Mouse (Mus musculus) gastrocnemius, postnatal 10 days (tissue): ENCODE results near the gene 9430097D07Rik. TPM values are rescaled to one million over a fixed set of nuclear protein-coding genes. Genes with fewer than 3 reads are reported as not detected.

Experiments
- DNase-seq: peaks from one replicate; pipeline ENCODE4 v3.0.0; 2021; ENCODE audit warnings: mixed read lengths
- total RNA-seq, 2 experiments: library from RNA; stranded (reverse); gene quantifications; 2 replicates each; pipeline ENCODE4 v1.2.3; 2021

9430097D07Rik gene
- total RNA-seq, 2 experiments from 2014 or later: not detected

GRCm38 (mm10) chr2:32597248-32597647 is 21.8 kb upstream of the 9430097D07Rik start:
- DNase-seq: no peak

- peak; percentile 58 for DNase-seq
Observed at GRCm38 (mm10) chr2:32596725-32597124, 21.2 kb upstream of the 9430097D07Rik start.

GRCm38 (mm10) chr2:32591249-32591648 is 15.8 kb upstream of the 9430097D07Rik start:
- no peak for DNase-seq

- peak; percentile 41 for DNase-seq
Observed at GRCm38 (mm10) chr2:32590224-32590623, 14.7 kb upstream of the 9430097D07Rik start.

- peak; percentile 42 for DNase-seq
Observed at GRCm38 (mm10) chr2:32589213-32589795, 13.8 kb upstream of the 9430097D07Rik start.

GRCm38 (mm10) chr2:32587731-32588321 is 12.3 kb upstream of the 9430097D07Rik start:
- DNase-seq: peak; percentile 31

GRCm38 (mm10) chr2:32586871-32587351 is 11.4 kb upstream of the 9430097D07Rik start, which contains the start of gene St6galnac4:
Gene St6galnac4, plus strand, starts transcription at chr2:32587095.
- peak; percentile 94 for DNase-seq

GRCm38 (mm10) chr2:32585149-32585714 is 9.7 kb upstream of the 9430097D07Rik start:
- DNase-seq: no peak

GRCm38 (mm10) chr2:32582830-32583799 is 7.6 kb upstream of the 9430097D07Rik start:
- peak; percentile 67 for DNase-seq

- no peak for DNase-seq
Observed at GRCm38 (mm10) chr2:32581450-32582095, 6.1 kb upstream of the 9430097D07Rik start.

DNA sequence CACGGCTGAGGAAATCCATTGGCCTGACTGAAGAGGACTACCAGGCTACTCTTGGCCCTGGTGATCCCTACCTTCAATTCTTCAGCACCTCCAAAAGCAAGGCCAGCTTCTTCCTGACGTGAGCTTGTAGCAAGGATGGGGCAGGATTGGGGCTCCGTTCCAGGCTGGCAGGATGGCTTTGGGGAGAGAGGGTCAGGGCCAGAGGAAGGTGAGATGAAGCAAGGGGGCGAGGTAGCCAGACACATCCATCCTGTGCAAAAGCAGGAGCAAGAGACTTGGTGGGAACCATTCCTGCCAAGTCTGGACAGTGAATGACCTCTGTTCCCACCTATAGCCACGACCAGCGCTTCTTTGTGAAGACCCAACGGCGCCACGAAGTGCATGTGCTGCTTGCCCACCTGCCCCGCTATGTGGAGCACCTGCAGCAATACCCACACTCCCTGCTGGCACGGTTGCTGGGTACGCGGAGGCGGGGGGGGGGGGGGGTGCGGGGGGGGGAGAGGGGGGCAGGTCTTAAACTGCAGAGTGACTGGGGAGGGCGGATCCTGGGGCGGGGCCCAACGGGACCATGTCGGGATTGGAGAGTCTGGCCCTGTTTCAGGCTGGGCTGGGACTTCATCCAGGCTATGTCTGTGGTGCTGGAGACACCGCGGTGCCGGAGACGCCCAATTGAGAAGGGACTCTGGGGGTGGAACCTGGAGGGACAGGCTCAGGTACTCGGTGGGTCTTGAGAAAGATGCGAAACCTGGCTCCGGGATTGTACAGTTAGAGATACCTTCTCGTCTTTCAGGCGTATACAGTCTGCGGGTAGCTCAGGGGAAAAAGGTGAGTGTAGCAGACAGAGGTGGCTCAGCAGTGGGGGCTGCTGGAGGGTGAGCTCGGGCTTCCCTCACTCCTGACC is 2.9 kb upstream of the 9430097D07Rik start:
- peak; percentile 48 for DNase-seq

DNA sequence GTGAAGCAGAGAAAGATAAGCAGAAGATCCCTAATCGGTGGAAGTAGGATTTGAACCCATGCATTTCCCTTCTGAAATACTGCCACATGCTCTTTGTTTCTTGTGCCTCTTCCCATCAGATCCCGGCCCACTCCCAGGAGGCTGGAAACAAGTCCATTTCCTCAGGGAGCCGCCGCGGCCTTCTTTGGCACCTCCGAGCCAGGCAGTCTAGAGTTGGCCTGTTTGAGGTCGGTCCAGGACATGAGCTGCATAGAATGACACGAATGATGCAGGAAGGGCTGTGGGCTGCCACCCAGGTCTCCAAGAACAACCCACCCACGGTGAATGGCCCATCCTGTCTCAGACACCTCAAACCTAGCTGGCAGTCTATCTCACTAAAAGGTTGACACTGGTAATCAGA is 1.0 kb upstream of the 9430097D07Rik start:
- no peak for DNase-seq

DNA sequence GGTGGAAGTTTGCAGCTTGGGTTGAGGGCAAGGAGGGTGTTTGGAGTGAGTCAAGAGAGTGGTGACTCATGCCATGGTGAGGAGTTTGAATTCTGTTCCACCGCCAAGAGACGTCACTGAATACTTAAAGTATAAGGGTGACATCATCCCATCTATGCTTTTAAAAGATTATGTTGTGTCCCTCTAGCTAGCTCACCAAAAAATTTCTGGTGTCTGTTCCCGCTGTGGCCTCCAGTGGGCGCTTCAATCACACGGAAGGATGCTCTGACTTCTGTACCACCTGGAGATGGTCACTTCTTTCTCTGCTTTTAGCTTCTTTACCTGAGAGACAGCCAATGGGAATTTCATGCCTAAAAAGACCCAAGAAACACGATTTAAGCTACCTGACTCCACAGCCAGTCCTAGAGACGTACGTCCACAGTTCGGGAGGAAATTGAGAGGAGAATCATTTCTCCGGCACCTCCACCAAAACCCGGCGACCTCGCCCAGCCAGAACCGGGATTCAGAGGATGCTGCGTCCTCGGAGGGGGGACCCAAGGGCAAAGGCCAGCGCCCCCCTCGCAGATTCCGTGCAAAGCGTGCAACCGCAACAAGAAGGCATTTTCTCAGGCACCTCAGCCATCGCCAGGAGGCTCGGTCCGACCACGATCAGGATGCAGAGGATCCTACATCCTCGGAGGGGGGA is 441 bp downstream of the 9430097D07Rik start:
- peak; percentile 38 for DNase-seq

- no peak for DNase-seq
Observed at GRCm38 (mm10) chr2:32574497-32574896, 987 bp downstream of the 9430097D07Rik start, which contains the start of gene Pip5kl1. Gene Pip5kl1, plus strand, starts transcription at chr2:32574797.

GRCm38 (mm10) chr2:32572196-32572595 is 3.3 kb downstream of the 9430097D07Rik start:
- no peak for DNase-seq

- DNase-seq: peak; percentile 86
Observed at GRCm38 (mm10) chr2:32570698-32571494, 4.6 kb downstream of the 9430097D07Rik start, which contains the start of gene Dpm2. Gene Dpm2, plus strand, starts transcription at chr2:32570858.

DNA sequence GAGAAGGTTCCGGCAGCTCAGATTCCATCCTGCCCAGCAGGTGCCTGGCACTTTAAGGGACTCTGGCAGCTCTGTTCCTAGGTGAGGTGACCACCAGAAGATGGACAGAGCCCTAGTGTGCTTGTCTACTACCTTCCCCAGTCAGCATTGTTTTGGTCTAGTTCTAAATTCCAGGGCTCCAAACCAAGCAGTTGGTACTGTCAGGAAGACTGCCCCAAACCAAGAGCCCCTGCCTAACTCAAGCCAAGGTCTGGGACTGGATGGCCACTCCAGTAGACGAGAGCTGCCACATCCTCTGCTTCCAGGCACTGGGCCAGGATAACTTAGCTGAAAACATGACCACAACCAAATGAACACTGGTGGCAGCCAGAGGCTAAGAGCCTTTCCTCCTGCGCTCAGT is 6.5 kb downstream of the 9430097D07Rik start:
- DNase-seq: no peak

DNA sequence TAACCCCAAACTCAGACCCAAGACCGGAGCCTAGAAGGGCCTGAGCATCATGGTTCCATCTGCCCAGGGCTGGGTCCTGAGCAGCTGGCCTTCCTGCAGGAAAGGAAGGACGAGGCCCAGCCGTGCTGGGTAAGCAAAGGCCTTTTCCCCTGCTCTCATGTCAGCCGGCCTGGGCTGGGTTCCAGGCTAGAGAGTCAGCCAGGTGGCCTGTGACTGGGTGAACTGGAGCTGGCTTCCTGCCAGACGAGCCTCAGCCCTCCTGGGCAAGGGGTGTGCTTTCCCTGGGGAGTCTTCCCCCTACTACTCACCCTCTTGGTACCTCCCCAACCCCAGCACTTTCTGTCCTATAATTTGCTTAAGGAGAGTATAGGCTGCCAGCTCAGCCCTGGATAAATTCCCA is 7.3 kb downstream of the 9430097D07Rik start:
- DNase-seq: peak; percentile 51

GRCm38 (mm10) chr2:32566536-32567063 is 8.9 kb downstream of the 9430097D07Rik start:
- peak; percentile 59 for DNase-seq
